Mouse (Mus musculus): ENCODE measurements around the gene Jph2. TPM values are rescaled to one million over a fixed set of nuclear protein-coding genes. Genes with fewer than 3 reads are reported as not detected.

Gene Jph2
- polyA plus RNA-seq, 1 experiment, result 2.3 TPM

DNA sequence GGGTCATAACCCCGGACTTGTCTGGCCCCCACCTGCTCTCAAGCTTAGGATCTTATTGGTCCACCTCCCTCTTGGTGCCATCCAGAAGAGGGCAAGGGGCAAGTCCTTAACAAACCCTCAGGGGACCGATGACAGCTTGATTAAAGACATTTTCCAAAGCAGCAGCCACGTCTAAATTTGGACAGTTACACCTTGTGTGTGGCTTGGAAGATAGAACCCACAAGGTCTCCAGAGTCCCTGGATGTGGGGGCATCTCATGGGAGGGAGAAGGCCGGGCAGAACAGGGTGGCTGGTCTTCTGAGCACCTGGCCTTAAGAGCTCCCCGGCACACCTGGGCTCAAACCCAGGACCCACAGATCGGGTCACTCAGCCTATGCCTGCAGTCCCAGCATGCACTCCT is 3.8 kb downstream of the Jph2 start:
- peaks cover 13% of the 10 kb centered on the region for H3K4me1 ChIP-seq (ENCODE audit: control insufficient read depth, insufficient read depth, low read length)
- no peaks in the 10 kb centered on the region for H3K27me3 ChIP-seq (ENCODE audit: control insufficient read depth, insufficient read depth, low read length)
- no peaks in the 10 kb centered on the region for H3K36me3 ChIP-seq (ENCODE audit: control insufficient read depth, insufficient read depth, low read length)
- no peak overlapping the region for H3K27ac ChIP-seq (ENCODE audit: control insufficient read depth, insufficient read depth, low read depth, low read length)
- no peak overlapping the region for H3K4me3 ChIP-seq (ENCODE audit: control insufficient read depth, low read depth, low read length)
- TF ChIP-seq CTCF (IDR thresholded peaks at IDR 0.05; ENCODE audit: control insufficient read depth, insufficient read depth, insufficient replicate concordance, low read depth, low read length) (no peak), POLR2A (IDR thresholded peaks at IDR 0.05; ENCODE audit: control insufficient read depth, low read depth, low read length) (no peak)

GRCm38 (mm10) chr2:163393241-163393640 is 4.6 kb downstream of the Jph2 start:
- H3K36me3 ChIP-seq (ENCODE audit: control insufficient read depth, insufficient read depth, low read length), result no peaks in the 10 kb centered on the region
- no peak overlapping the region for H3K4me3 ChIP-seq (ENCODE audit: control insufficient read depth, low read depth, low read length)
- no peak overlapping the region for H3K27ac ChIP-seq (ENCODE audit: control insufficient read depth, insufficient read depth, low read depth, low read length)
- H3K27me3 ChIP-seq (ENCODE audit: control insufficient read depth, insufficient read depth, low read length), result no peaks in the 10 kb centered on the region
- TF ChIP-seq POLR2A (IDR thresholded peaks at IDR 0.05; ENCODE audit: control insufficient read depth, low read depth, low read length), result no peak
- TF ChIP-seq CTCF (IDR thresholded peaks at IDR 0.05; ENCODE audit: control insufficient read depth, insufficient read depth, insufficient replicate concordance, low read depth, low read length), result no peak
- H3K4me1 ChIP-seq (ENCODE audit: control insufficient read depth, insufficient read depth, low read length), result peaks cover 9% of the 10 kb centered on the region

GRCm38 (mm10) chr2:163392436-163392835 is 5.4 kb downstream of the Jph2 start:
- H3K27me3 ChIP-seq (ENCODE audit: control insufficient read depth, insufficient read depth, low read length), result no peaks in the 10 kb centered on the region
- H3K27ac ChIP-seq (ENCODE audit: control insufficient read depth, insufficient read depth, low read depth, low read length), result no peak overlapping the region
- H3K4me1 ChIP-seq (ENCODE audit: control insufficient read depth, insufficient read depth, low read length), result peaks cover 1% of the 10 kb centered on the region
- no peaks in the 10 kb centered on the region for H3K36me3 ChIP-seq (ENCODE audit: control insufficient read depth, insufficient read depth, low read length)
- no peak overlapping the region for H3K4me3 ChIP-seq (ENCODE audit: control insufficient read depth, low read depth, low read length)
- TF ChIP-seq POLR2A (IDR thresholded peaks at IDR 0.05; ENCODE audit: control insufficient read depth, low read depth, low read length) (no peak), CTCF (IDR thresholded peaks at IDR 0.05; ENCODE audit: control insufficient read depth, insufficient read depth, insufficient replicate concordance, low read depth, low read length) (no peak)

DNA sequence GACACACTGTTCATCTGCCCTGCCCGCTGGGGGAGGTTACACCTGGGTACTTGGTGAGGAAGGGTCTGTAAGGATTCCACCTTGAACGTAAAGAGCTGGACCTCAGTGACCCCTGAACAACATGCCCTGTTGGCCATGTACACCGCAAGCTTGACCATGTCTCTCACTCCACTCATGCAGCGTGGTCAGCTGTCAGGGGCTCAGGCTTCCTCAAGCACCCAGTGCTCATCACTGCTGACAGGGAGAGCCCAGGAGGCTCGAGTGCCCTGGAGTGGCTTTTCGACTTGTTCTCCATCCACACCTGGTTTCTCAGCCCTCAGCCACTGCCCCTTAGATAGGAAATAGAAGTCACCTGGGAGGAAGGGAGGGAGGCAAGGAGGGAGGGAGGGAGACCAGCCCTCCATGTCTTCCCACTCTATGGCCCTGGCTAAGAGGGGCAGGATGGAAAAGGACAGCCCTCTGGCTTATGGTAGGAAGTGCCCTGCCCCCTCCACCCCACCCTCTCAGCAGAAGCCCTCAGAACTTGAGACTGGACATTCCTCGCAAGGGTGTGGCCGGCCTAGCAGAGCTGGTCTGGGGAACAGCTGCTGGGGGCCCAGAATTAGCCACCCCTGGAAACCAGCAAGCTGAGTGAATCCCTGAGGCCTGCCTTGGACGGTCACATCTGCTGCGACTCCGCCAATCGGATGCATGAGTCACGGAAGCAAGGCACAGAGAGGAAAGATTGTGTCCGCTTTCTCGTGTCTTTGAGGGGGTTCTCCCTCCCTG is 11.2 kb downstream of the Jph2 start:
- H3K27me3 ChIP-seq (ENCODE audit: control insufficient read depth, insufficient read depth, low read length), result no peaks in the 10 kb centered on the region
- H3K4me1 ChIP-seq (ENCODE audit: control insufficient read depth, insufficient read depth, low read length), result no peaks in the 10 kb centered on the region
- no peak overlapping the region for H3K4me3 ChIP-seq (ENCODE audit: control insufficient read depth, low read depth, low read length)
- TF ChIP-seq CTCF (IDR thresholded peaks at IDR 0.05; ENCODE audit: control insufficient read depth, insufficient read depth, insufficient replicate concordance, low read depth, low read length) (no peak), POLR2A (IDR thresholded peaks at IDR 0.05; ENCODE audit: control insufficient read depth, low read depth, low read length) (no peak)
- no peaks in the 10 kb centered on the region for H3K36me3 ChIP-seq (ENCODE audit: control insufficient read depth, insufficient read depth, low read length)
- no peak overlapping the region for H3K27ac ChIP-seq (ENCODE audit: control insufficient read depth, insufficient read depth, low read depth, low read length)

DNA sequence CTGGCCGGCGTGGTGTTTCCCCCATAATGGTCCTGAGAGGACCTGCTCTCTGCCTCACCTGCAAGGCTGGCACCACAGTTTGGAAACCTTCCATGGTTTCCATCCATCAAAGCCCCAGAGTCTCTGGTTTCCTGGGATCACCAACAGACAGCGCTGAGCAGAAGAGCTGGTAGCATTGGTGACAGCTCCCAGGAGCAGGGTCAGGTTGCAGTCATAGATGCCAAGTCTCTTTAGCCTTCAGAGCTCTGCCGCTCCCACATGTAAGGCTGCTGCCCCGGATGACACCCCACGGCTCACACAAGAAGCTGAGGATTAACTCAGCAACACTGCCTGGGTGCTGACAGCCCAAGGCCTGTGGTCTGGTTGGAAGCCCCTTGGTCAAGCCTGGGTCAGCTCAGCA is 12.7 kb downstream of the Jph2 start:
- no peak overlapping the region for H3K4me3 ChIP-seq (ENCODE audit: control insufficient read depth, low read depth, low read length)
- no peaks in the 10 kb centered on the region for H3K36me3 ChIP-seq (ENCODE audit: control insufficient read depth, insufficient read depth, low read length)
- no peak for TF ChIP-seq POLR2A (IDR thresholded peaks at IDR 0.05; ENCODE audit: control insufficient read depth, low read depth, low read length)
- TF ChIP-seq CTCF (IDR thresholded peaks at IDR 0.05; ENCODE audit: control insufficient read depth, insufficient read depth, insufficient replicate concordance, low read depth, low read length), result no peak
- no peaks in the 10 kb centered on the region for H3K27me3 ChIP-seq (ENCODE audit: control insufficient read depth, insufficient read depth, low read length)
- H3K4me1 ChIP-seq (ENCODE audit: control insufficient read depth, insufficient read depth, low read length), result no peaks in the 10 kb centered on the region
- H3K27ac ChIP-seq (ENCODE audit: control insufficient read depth, insufficient read depth, low read depth, low read length), result no peak overlapping the region

DNA sequence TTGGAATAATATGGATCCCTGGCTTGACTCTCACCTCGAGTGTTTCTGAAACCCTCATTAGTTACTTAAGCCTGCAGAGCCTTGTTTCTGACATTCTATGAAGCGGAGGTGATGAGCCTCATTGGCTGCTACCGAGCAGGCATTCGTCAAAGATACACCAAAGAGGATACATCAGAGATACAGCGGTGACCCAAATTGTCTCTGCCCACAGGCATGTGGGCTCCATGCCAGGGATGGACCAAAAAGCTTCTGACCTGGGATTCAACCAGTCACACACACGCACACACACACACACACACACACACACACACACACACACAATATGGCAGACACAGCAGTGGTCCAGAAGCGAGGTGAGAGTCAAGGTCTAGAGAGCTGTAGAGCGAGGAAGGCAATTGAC is 16.5 kb downstream of the Jph2 start:
- no peaks in the 10 kb centered on the region for H3K36me3 ChIP-seq (ENCODE audit: control insufficient read depth, insufficient read depth, low read length)
- H3K27ac ChIP-seq (ENCODE audit: control insufficient read depth, insufficient read depth, low read depth, low read length), result no peak overlapping the region
- H3K27me3 ChIP-seq (ENCODE audit: control insufficient read depth, insufficient read depth, low read length), result no peaks in the 10 kb centered on the region
- peaks cover 4% of the 10 kb centered on the region for H3K4me1 ChIP-seq (ENCODE audit: control insufficient read depth, insufficient read depth, low read length)
- H3K4me3 ChIP-seq (ENCODE audit: control insufficient read depth, low read depth, low read length), result no peak overlapping the region
- TF ChIP-seq POLR2A (IDR thresholded peaks at IDR 0.05; ENCODE audit: control insufficient read depth, low read depth, low read length), result no peak
- TF ChIP-seq CTCF (IDR thresholded peaks at IDR 0.05; ENCODE audit: control insufficient read depth, insufficient read depth, insufficient replicate concordance, low read depth, low read length), result no peak

- TF ChIP-seq POLR2A (IDR thresholded peaks at IDR 0.05; ENCODE audit: control insufficient read depth, low read depth, low read length), result no peak
- TF ChIP-seq CTCF (IDR thresholded peaks at IDR 0.05; ENCODE audit: control insufficient read depth, insufficient read depth, insufficient replicate concordance, low read depth, low read length), result no peak
- Histone ChIP-seq H3K4me1 (ENCODE audit: control insufficient read depth, insufficient read depth, low read length) (peaks cover 13% of the 10 kb centered on the region), H3K36me3 (ENCODE audit: control insufficient read depth, insufficient read depth, low read length) (no peaks in the 10 kb centered on the region), H3K27ac (ENCODE audit: control insufficient read depth, insufficient read depth, low read depth, low read length) (no peak overlapping the region), H3K27me3 (ENCODE audit: control insufficient read depth, insufficient read depth, low read length) (no peaks in the 10 kb centered on the region), H3K4me3 (ENCODE audit: control insufficient read depth, low read depth, low read length) (no peak overlapping the region)
Observed at GRCm38 (mm10) chr2:163379366-163379765, 18.4 kb downstream of the Jph2 start.
